Mouse (Mus musculus): ENCODE measurements around the gene Pycr1. TPM values are rescaled to one million over a fixed set of nuclear protein-coding genes. Genes with fewer than 3 reads are reported as not detected.

Pycr1 gene
- total and polyA plus RNA-seq, 3 experiments, result 21.0 to 75.3 (median 32.3) TPM

DNA sequence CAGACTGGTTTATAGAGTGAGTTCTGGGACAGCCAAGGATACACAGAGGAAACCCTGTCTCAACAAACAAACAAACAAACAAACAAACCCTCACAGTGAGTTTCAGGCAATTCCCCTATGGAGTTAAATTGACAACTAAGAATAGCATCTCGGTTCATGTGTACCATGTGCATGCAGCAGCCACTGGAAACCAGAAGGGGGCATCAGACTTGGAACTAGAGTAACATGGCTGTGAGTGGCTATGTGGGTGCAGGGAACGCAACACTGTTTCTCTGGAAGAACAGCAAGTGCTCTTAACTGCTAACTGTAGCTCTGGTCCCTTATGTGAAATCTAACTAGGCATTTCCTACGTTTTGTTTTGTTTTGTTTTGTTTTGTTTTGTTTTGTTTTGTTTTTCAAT is 8.3 kb upstream of the Pycr1 start:
- no peak overlapping the region for H3K27ac ChIP-seq (ENCODE audit: insufficient read depth, low read depth)
- DNase-seq (ENCODE audit: extremely low read depth), result no peak
- H3K4me1 ChIP-seq (ENCODE audit: control insufficient read depth in 1 of 2, insufficient read depth in 2 of 2), result peaks cover 11 to 22% of the 10 kb centered on the region in 2 experiments
- H3K4me2 ChIP-seq (ENCODE audit: insufficient read depth, low read depth, poor library complexity, severe bottlenecking), result no peak overlapping the region
- peaks cover 28% of the 10 kb centered on the region for H3K27me3 ChIP-seq (replicated peaks)
- in situ Hi-C loops (cut with MboI; ENCODE audit: low pct_ligation_motif_present, low pct_unique_long_range_greater_than_20kb, low sequenced_read_pairs), result no loop called here
- H3K79me2 ChIP-seq (replicated peaks; ENCODE audit: control insufficient read depth, extremely low read depth, insufficient read depth, poor library complexity, severe bottlenecking), result no peaks in the 10 kb centered on the region
- dilution Hi-C loops (cut with MboI; ENCODE audit: extremely low pct_ligation_motif_present, extremely low pct_unique_long_range_greater_than_20kb, low sequenced_read_pairs), result no loop called here
- H3K36me3 ChIP-seq (replicated peaks in 1 of 2; ENCODE audit: control insufficient read depth in 1 of 2, insufficient read depth in 1 of 2, low read length in 1 of 2), result no peaks in the 10 kb centered on the region
- H3K9me3 ChIP-seq (replicated peaks; ENCODE audit: low read length), result no peaks in the 10 kb centered on the region
- no peak overlapping the region for H3K9ac ChIP-seq (ENCODE audit: insufficient read depth, low read depth)
- H3K4me3 ChIP-seq (replicated peaks in 1 of 3; ENCODE audit: low read depth in 2 of 3, low read length in 2 of 3, poor library complexity in 1 of 3), result no peak overlapping the region
- no peak for TF ChIP-seq USF1 (IDR thresholded peaks at IDR 0.05; ENCODE audit: low read depth, low read length)
- TF ChIP-seq ZKSCAN1 (IDR thresholded peaks at IDR 0.05; ENCODE audit: borderline replicate concordance, low read depth, low read length), result no peak
- TF ChIP-seq MAX (IDR thresholded peaks at IDR 0.05; ENCODE audit: low read length), result no peak
- no peak for TF ChIP-seq EP300 (IDR thresholded peaks at IDR 0.05; ENCODE audit: low read length)
- no peak for TF ChIP-seq NRF1 (IDR thresholded peaks at IDR 0.05; ENCODE audit: low read depth, low read length)
- TF ChIP-seq E2F4 (IDR thresholded peaks at IDR 0.05; ENCODE audit: insufficient replicate concordance, low read depth, low read length), result no peak
- no peak for TF ChIP-seq JUN (IDR thresholded peaks at IDR 0.05; ENCODE audit: insufficient read depth, low read depth, low read length)
- TF ChIP-seq USF2 (conservative IDR thresholded peaks at IDR 0.05; ENCODE audit: low read depth, low read length), result no peak
- no peak for TF ChIP-seq POLR2A (IDR thresholded peaks at IDR 0.05; ENCODE audit: low read depth, low read length)
- no peak for TF ChIP-seq POLR2AphosphoS2 (IDR thresholded peaks at IDR 0.05; ENCODE audit: low read depth, low read length)
- TF ChIP-seq BHLHE40 (IDR thresholded peaks at IDR 0.05; ENCODE audit: low read depth, low read length), result no peak
- no peak for TF ChIP-seq PAX5 (IDR thresholded peaks at IDR 0.05; ENCODE audit: low read length)
- TF ChIP-seq GABPA (IDR thresholded peaks at IDR 0.05; ENCODE audit: insufficient replicate concordance, low read depth, low read length), result no peak
- TF ChIP-seq SMC3 (IDR thresholded peaks at IDR 0.05; ENCODE audit: low read depth, low read length), result peak; percentile 49
- no peak for TF ChIP-seq TCF12 (IDR thresholded peaks at IDR 0.05; ENCODE audit: low read depth, low read length)
- TF ChIP-seq ZC3H11A (IDR thresholded peaks at IDR 0.05; ENCODE audit: low read depth, low read length), result no peak
- no peak for TF ChIP-seq NELFE (IDR thresholded peaks at IDR 0.05; ENCODE audit: low read depth, low read length)
- no peak for TF ChIP-seq RAD21 (IDR thresholded peaks at IDR 0.05; ENCODE audit: low read depth, low read length)
- 0 out of 2 replicates have a peak, but pooled peaks have one; percentile 22 for TF ChIP-seq MYC (IDR thresholded peaks at IDR 0.05; ENCODE audit: low read depth, low read length)
- no peak for TF ChIP-seq ZMIZ1 (IDR thresholded peaks at IDR 0.05; ENCODE audit: low read depth, low read length)
- no peak for TF ChIP-seq HCFC1 (IDR thresholded peaks at IDR 0.05; ENCODE audit: low read depth, low read length)
- no peak for TF ChIP-seq TBP (conservative IDR thresholded peaks at IDR 0.05; ENCODE audit: low read depth, low read length)
- TF ChIP-seq ETS1 (conservative IDR thresholded peaks at IDR 0.05; ENCODE audit: low read depth, low read length), result no peak
- no peak for TF ChIP-seq ELF1 (IDR thresholded peaks at IDR 0.05; ENCODE audit: low read depth, low read length)
- TF ChIP-seq ZNF384 (IDR thresholded peaks at IDR 0.05; ENCODE audit: low read depth, low read length), result no peak
- peak; percentile 31 to 63; a peak in 3 of 4 replicates for TF ChIP-seq CTCF (conservative IDR thresholded peaks at IDR 0.05 in 1 of 2, IDR thresholded peaks at IDR 0.05 in 1 of 2; ENCODE audit: low read depth in 2 of 2, low read length in 2 of 2)
